Mouse (Mus musculus): Measurements from ENCODE around the gene Ubr4. TPM values are rescaled to one million over a fixed set of nuclear protein-coding genes. Genes with fewer than 3 reads are reported as not detected.

The Ubr4 gene
- total and polyA plus RNA-seq, 3 experiments = 81.9 to 270 (median 177) TPM

DNA sequence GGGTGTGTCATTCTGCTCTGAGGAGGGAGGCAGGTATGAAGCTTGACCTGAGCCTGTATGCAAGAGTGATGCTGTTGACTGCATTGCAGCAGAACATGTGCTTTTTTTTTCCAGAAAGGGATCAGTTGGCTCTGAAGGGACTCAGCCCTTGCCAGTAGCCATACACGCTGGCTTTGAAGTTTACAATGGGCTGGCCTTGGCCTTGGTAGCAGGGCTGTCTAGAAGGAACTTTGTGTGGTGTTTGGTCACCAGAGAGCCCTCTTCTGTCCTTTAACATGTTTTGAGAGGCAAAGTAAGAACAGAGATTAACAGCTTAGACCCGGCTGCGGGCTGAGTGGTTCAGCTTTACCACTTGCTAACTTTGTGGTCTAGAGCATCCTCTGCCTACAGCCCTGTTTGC lies 14.9 kb downstream of the Ubr4 start:
- Histone ChIP-seq H3K27me3 (ENCODE audit: control insufficient read depth in 1 of 2, insufficient read depth in 2 of 2, low read length in 2 of 2) (no peaks in the 10 kb centered on the region), H3K79me2 (ENCODE audit: control insufficient read depth, insufficient read depth, low read length, poor library complexity) (no peaks in the 10 kb centered on the region), H3K27ac (ENCODE audit: control insufficient read depth, low read depth, low read length) (no peak overlapping the region), H3K9ac (ENCODE audit: control insufficient read depth, low read depth, low read length, poor library complexity, severe bottlenecking) (no peak overlapping the region), H3K36me3 (ENCODE audit: control insufficient read depth in 1 of 2, insufficient read depth in 2 of 2, low read length in 2 of 2) (peaks cover 0 to 10% of the 10 kb centered on the region in 2 experiments; a peak in 2 of 4 replicates), H3K4me3 (ENCODE audit: control insufficient read depth in 1 of 2, insufficient read depth in 1 of 2, low read depth in 2 of 2, low read length in 2 of 2) (no peak overlapping the region), H3K9me3 (replicated peaks; ENCODE audit: insufficient read depth, low read length) (no peaks in the 10 kb centered on the region), H3K4me1 (ENCODE audit: control insufficient read depth in 1 of 2, insufficient read depth in 2 of 2, low read length in 2 of 2) (no peaks in the 10 kb centered on the region)
- no peak for DNase-seq (ENCODE audit: low read depth, low spot score)
- TF ChIP-seq CHD2 (IDR thresholded peaks at IDR 0.05; ENCODE audit: low read length) (no peak), RCOR1 (IDR thresholded peaks at IDR 0.05; ENCODE audit: low read depth, low read length) (no peak), JUND (IDR thresholded peaks at IDR 0.05; ENCODE audit: low read depth, low read length) (no peak), HCFC1 (IDR thresholded peaks at IDR 0.05; ENCODE audit: low read depth, low read length) (no peak), EP300 (IDR thresholded peaks at IDR 0.05; ENCODE audit: low read depth in 1 of 2, low read length in 2 of 2) (no peak), MAX (IDR thresholded peaks at IDR 0.05; ENCODE audit: low read length) (no peak), ELF1 (IDR thresholded peaks at IDR 0.05; ENCODE audit: low read depth, low read length) (no peak), E2F4 (IDR thresholded peaks at IDR 0.05; ENCODE audit: borderline replicate concordance, low read depth, low read length) (no peak)

DNA sequence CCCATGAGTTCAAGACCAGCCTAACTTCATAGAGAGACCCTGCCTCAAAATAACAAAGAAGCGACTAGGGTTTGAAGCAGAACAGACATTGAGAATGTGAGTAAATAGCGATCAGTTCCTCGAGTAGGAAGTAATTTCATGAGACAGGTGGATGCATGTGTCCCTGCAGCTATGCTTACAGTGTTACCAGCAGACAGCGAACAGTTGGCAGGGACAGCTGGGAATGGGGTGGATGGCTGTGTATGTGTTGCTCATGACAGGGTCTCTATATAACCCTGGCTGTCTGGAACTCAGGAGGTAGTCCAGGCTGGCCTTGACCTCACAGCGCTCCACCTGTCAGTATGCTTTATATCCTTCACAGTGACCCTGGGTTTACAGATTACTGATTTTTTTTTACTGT lies 15.6 kb downstream of the Ubr4 start:
- Histone ChIP-seq H3K4me3 (ENCODE audit: control insufficient read depth in 1 of 2, insufficient read depth in 1 of 2, low read depth in 2 of 2, low read length in 2 of 2) (no peak overlapping the region), H3K36me3 (ENCODE audit: control insufficient read depth in 1 of 2, insufficient read depth in 2 of 2, low read length in 2 of 2) (peaks cover 0 to 6% of the 10 kb centered on the region in 2 experiments; a peak in 2 of 4 replicates), H3K27me3 (ENCODE audit: control insufficient read depth in 1 of 2, insufficient read depth in 2 of 2, low read length in 2 of 2) (no peaks in the 10 kb centered on the region), H3K4me1 (ENCODE audit: control insufficient read depth in 1 of 2, insufficient read depth in 2 of 2, low read length in 2 of 2) (no peaks in the 10 kb centered on the region), H3K27ac (ENCODE audit: control insufficient read depth, low read depth, low read length) (no peak overlapping the region), H3K79me2 (ENCODE audit: control insufficient read depth, insufficient read depth, low read length, poor library complexity) (no peaks in the 10 kb centered on the region), H3K9ac (ENCODE audit: control insufficient read depth, low read depth, low read length, poor library complexity, severe bottlenecking) (no peak overlapping the region), H3K9me3 (replicated peaks; ENCODE audit: insufficient read depth, low read length) (no peaks in the 10 kb centered on the region)
- no peak for TF ChIP-seq NRF1 (IDR thresholded peaks at IDR 0.05; ENCODE audit: insufficient read depth, low read depth, low read length, poor library complexity, severe bottlenecking)
- no peak for TF ChIP-seq GATA1 (IDR thresholded peaks at IDR 0.05; ENCODE audit: low read depth, low read length)
- no peak for TF ChIP-seq POLR2AphosphoS2 (IDR thresholded peaks at IDR 0.05; ENCODE audit: low read length)
- TF ChIP-seq TBP (IDR thresholded peaks at IDR 0.05; ENCODE audit: low read depth, low read length) = no peak
- no peak for TF ChIP-seq ETS1 (IDR thresholded peaks at IDR 0.05; ENCODE audit: low read depth, low read length)
- TF ChIP-seq POLR2AphosphoS5 (IDR thresholded peaks at IDR 0.05; ENCODE audit: borderline replicate concordance, low read depth, low read length) = no peak
- no peak for TF ChIP-seq MYC (IDR thresholded peaks at IDR 0.05; ENCODE audit: low read depth, low read length)
- no peak for TF ChIP-seq RAD21 (IDR thresholded peaks at IDR 0.05; ENCODE audit: low read depth, low read length)
- DNase-seq (ENCODE audit: low read depth, low spot score) = no peak

DNA sequence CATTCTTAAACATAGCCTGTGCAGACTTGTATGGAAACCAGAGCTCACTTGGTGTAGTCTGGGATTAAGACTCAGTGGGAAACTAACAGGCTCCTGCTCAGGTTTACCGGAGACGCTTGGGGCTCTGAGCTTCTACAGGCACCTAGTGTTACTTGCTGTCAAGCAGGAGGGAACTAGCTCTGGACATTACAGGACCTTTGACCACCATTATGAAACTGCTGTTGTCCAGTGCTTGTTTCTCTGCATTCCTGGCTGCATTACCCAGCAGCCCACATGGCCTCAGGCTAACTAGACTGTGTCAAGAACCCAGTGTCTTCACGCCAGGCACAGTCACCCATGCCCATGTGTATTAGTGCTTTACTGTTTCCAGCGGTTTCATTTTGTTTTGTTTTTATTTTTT lies 20.7 kb downstream of the Ubr4 start:
- H3K27ac ChIP-seq (ENCODE audit: control insufficient read depth, low read depth, low read length) = no peak overlapping the region
- H3K4me1 ChIP-seq (ENCODE audit: control insufficient read depth in 1 of 2, insufficient read depth in 2 of 2, low read length in 2 of 2) = no peaks in the 10 kb centered on the region
- no peak for DNase-seq (ENCODE audit: low read depth, low spot score)
- TF ChIP-seq TBP (IDR thresholded peaks at IDR 0.05; ENCODE audit: low read depth, low read length) (no peak), POLR2A (IDR thresholded peaks at IDR 0.05; ENCODE audit: control insufficient read depth in 1 of 2, insufficient read depth in 1 of 2, low read depth in 1 of 2, low read length in 2 of 2, poor library complexity in 1 of 2) (no peak; a peak in 1 of 4 replicates), ZNF384 (IDR thresholded peaks at IDR 0.05; ENCODE audit: low read depth, low read length) (no peak), NRF1 (IDR thresholded peaks at IDR 0.05; ENCODE audit: insufficient read depth, low read depth, low read length, poor library complexity, severe bottlenecking) (no peak), MAX (IDR thresholded peaks at IDR 0.05; ENCODE audit: low read length) (no peak), USF1 (IDR thresholded peaks at IDR 0.05; ENCODE audit: low read depth, low read length) (no peak), MAZ (IDR thresholded peaks at IDR 0.05; ENCODE audit: low read depth, low read length) (no peak), TCF12 (IDR thresholded peaks at IDR 0.05; ENCODE audit: low read depth, low read length) (no peak), SMC3 (IDR thresholded peaks at IDR 0.05; ENCODE audit: low read depth, low read length) (no peak), ZC3H11A (IDR thresholded peaks at IDR 0.05; ENCODE audit: low read depth, low read length) (no peak)
- no peak overlapping the region for H3K9ac ChIP-seq (ENCODE audit: control insufficient read depth, low read depth, low read length, poor library complexity, severe bottlenecking)
- H3K4me3 ChIP-seq (ENCODE audit: control insufficient read depth in 1 of 2, insufficient read depth in 1 of 2, low read depth in 2 of 2, low read length in 2 of 2) = no peak overlapping the region
- no peaks in the 10 kb centered on the region for H3K79me2 ChIP-seq (ENCODE audit: control insufficient read depth, insufficient read depth, low read length, poor library complexity)
- H3K36me3 ChIP-seq (ENCODE audit: control insufficient read depth in 1 of 2, insufficient read depth in 2 of 2, low read length in 2 of 2) = peaks cover 0 to 4% of the 10 kb centered on the region in 2 experiments; a peak in 2 of 4 replicates
- H3K27me3 ChIP-seq (ENCODE audit: control insufficient read depth in 1 of 2, insufficient read depth in 2 of 2, low read length in 2 of 2) = no peaks in the 10 kb centered on the region
- H3K9me3 ChIP-seq (replicated peaks; ENCODE audit: insufficient read depth, low read length) = no peaks in the 10 kb centered on the region

Measured in MEL (cell line).